Mouse (Mus musculus) lung, postnatal 25 days (tissue): ENCODE measurements around the gene Prkcb.
"Not testable (repeated sequence)": the region's sequence is repeated elsewhere in the genome, so short reads cannot be mapped to it uniquely, and the experiment has no call there.

Source experiments
- DNase-seq: peaks from one replicate; pipeline ENCODE4 v3.0.0; 2022; ENCODE audit warnings: low spot score

Gene Prkcb

GRCm38 (mm10) chr7:122288605-122289242 is at the start of gene Prkcb:
TSS of gene Prkcb (plus strand) at chr7:122288751.
- peak; percentile 45 for DNase-seq

DNA sequence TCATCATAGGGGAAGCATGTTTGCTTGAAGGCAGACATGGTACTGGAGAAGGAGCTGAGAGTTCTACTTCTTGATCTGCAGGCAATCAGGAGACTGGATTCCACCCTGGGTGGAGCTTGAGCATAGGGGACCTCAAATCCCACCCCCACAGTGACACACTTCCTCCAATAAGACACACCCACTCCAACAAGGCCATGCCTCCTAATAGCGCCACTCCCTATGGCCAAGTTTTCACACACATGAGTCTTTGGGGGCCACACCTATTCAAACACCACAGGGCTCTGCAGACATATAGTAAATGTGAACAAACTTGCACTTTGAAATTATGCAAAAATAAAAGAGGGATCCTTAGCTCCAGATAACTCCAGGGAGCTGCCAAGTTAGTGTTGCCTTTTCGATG is 49.6 kb upstream of the Prkcb start:
- no peak for DNase-seq

DNA sequence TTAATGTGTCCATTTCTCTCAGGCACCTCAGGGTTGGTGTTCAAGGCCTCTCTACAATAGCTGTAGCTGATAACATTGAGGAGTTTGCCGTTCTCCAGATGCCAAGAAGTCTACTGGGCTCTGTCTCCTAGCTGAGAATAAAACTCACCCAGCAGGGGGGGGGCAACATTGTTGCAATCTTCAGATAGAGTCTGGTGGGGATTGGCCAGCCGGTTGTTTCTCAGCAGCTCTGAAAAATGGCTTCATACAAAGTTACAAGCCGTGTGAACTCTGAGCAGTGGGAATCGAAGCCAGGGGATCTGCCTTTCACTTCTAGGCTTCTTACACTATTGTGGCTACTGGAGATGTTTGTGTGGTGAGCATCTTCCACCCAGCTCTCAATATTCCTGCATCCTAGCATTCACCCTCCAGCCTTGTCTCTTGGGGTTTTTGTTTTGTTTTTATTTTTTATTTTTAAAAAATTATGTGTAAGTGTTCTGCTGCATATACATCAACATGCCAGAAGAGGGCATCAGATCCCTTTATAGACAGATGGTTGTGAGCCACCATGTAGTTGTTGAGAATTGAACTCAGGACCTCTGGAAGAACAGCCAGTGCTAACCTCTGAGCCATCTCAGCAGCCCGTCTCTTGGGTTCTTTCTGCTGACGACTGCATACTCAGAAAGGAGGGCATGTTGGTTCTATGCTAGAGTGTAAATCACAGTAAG is 48.0 kb upstream of the Prkcb start:
- no peak for DNase-seq

DNA sequence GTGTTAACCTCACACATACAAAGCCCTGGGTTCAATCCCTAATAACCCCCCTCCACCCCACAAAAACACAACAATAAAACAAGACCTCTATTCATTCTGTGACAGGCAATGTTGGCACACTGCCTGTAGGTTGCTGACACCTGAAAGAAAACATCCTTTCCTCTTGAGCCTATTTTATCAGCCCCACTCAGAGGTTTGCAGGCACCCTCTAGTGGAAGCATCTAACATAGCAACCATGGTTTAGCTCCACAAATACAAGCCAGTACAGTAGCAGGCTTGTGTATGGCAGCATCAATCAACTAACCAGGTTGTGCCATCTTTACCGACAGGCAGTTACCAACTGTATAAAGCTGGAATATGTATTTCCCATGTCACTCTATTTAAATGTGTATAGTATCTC is 46.3 kb upstream of the Prkcb start:
- peak; percentile 26 for DNase-seq

- DNase-seq, result not testable (repeated sequence)
Observed at GRCm38 (mm10) chr7:122242744-122243143, 45.8 kb upstream of the Prkcb start.

- DNase-seq, result no peak
Observed at GRCm38 (mm10) chr7:122244166-122244565, 44.4 kb upstream of the Prkcb start.

DNA sequence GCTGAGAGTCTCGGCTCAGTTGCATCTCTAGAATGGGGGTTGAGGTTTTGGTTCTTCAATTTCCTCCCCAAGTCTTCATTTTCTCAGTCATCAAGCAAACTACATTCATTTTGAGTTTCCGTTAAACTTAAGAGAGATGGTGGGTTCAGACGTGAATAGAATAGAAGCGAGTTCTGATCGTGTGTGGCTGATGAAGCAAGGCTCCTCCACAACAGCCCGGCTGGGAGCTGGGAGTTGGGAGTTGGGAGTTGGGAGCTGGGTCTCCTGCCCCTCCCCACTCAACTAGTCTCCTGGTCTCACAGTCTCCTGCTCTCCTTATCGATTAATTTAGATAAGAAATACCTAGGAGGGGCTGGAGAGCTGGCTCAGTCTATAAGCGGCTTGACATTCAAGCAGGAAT is 44.0 kb upstream of the Prkcb start:
- DNase-seq, result no peak

DNA sequence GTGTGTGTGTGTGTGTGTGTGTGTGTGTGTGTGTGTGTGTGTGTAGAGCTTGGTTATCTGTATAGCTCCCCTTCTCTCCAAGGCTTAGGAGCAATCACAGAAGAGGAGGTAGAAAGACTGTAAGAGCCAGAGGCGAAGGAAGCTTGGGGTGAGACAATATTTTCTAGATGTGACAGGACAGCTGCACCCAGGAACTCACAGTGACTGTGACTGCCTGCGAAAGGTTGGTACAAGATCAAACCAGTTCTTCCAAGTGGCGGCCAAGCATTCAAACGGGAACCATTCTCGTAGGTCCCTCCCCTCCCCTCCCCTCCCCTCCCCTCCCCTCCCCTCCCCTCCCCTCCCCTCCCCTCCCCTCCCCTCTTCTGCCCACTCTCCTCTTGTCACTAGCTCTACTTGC is 42.6 kb upstream of the Prkcb start:
- DNase-seq, result no peak

DNA sequence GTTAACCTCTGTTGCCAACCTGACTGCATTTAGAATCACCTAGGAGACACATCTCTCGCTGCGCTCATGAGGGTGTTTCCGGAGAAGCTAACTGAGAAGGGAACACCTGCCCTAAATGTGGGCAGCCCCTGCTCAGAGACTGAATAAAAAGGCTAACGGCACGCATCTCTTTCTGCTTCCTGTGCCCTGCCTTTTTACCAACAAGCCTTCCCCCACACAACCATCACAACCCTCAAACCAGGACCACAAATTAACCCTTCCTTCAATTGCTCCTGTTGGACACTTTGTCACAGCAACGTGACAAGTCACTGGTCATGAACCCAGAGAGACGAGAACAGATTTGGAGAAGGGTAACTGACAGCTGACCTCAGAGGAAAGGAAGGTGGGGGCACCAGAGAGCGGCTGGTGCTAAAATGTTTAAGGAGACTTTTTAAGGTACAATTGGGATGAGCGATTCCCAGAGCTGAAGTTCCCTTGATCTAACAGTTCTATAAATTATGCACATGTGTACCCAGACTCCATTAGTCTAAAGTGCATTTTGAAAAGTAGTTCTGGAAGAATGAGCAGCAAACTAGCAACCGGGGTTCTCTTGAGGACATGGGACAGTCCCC is 41.2 kb upstream of the Prkcb start:
- no peak for DNase-seq

- DNase-seq, result no peak
Observed at GRCm38 (mm10) chr7:122249321-122249821, 39.2 kb upstream of the Prkcb start.

- peak; percentile 65 for DNase-seq
Observed at GRCm38 (mm10) chr7:122251197-122252011, 37.1 kb upstream of the Prkcb start.

- DNase-seq, result no peak
Observed at GRCm38 (mm10) chr7:122256722-122257121, 31.8 kb upstream of the Prkcb start.

DNA sequence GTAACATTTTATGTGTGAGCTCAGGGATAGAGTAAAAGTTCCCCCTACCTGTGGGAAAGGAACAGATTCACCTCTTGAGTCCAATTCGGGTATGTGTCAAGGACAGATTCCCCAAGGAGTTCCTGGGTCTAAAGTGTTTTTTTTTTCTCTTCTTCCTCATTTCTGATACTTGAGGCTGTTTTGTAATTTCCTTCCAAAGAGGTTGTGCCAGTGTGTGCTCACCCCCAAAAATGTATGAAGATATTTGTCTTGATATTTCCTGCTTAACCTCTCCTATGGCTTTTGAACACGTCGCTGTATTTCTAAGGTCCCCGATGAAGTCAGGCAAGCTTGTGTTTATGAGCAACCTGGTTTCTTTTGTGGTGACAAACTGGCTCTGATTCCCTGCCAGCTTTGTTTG is 30.0 kb upstream of the Prkcb start:
- no peak for DNase-seq

DNA sequence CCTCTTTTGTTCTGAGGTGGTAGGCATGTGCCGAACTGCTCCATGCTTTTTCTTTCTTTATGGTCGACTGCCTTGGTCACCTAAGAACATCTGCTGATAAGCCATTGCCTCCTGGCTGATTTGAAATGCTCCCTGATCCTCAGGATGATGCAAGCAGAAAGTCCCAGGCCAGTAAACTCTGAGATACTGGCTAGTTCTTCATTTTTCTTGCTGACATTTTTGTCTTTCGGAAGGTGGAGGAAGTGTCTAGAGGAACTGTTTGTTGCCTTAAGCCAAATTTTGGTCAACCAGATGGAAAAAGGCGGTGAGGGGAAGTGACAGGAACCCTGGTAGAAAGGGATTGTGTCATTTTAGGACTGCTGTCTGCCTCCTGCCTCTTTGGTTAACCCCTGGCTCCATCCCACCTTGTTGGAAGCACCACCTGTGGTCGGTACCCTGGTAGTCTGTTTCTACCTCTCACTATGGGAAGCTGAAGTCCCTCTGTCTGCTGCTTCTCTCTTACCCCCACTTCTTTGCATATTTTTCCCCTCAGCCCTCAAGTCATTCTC is 28.4 kb upstream of the Prkcb start:
- peak; percentile 24 for DNase-seq

DNA sequence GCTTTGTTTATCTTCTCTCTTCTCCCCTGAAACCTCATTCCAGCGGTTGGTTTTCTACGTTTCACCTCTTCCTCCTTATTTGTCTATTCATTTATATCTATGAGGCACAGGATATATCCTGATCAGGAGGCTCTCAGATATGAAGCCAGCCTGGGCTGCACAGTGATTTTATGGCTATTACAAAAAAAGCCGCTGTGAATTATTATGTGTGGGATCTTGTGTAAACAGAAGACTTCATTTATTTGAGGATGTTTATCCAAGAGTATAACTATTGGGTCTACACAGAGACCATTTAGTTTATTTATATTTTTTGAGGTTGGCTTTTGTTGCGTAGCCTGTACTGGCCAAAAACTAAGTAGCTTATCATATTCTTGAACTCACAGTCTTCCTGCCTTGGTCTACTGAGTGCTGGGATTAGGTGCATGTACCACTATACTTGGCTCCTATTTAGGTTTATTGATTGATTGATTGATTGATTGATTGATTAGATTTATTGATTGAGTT is 19.5 kb upstream of the Prkcb start:
- no peak for DNase-seq

DNA sequence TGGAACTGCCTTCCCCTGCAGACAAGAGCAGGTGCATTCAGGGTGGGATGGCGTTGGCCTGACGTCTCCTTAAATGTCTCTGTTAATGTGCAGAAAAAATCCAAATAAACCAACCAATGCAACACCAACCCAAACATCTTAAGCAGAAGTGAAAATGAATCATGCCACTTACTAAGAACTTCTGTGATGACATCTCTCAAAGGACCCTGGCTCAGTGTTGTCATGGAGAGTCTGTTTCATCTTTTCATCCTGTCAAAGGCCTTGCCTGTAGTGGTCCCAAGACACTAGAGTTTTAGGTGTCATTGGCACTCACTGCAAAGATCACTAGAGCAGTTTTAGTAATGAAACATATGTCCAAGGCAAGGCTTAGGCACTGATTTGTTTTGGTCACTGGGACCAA is 16.2 kb upstream of the Prkcb start:
- no peak for DNase-seq

DNA sequence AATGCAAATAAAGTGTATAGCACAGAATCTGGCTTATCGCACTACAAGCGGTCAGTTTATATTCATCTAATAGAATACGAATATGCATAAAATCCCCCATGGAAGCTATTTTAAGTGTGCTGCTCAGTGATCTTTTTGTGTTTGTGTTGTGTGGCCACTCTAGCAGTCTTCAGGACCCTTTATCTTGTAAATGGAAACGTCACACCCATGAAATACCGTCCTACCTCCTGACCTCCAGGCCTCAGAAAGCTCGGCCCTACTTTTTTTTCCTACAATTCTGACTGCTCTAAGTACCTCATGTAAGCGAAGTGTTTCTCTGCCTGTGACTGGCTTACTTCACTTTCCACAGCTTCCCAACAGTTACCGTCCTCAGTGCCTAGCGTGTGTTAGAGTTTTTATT is 9.0 kb upstream of the Prkcb start:
- no peak for DNase-seq

- no peak for DNase-seq
Observed at GRCm38 (mm10) chr7:122280334-122280733, 8.2 kb upstream of the Prkcb start.

- DNase-seq, result no peak
Observed at GRCm38 (mm10) chr7:122282584-122282983, 6.0 kb upstream of the Prkcb start.

DNA sequence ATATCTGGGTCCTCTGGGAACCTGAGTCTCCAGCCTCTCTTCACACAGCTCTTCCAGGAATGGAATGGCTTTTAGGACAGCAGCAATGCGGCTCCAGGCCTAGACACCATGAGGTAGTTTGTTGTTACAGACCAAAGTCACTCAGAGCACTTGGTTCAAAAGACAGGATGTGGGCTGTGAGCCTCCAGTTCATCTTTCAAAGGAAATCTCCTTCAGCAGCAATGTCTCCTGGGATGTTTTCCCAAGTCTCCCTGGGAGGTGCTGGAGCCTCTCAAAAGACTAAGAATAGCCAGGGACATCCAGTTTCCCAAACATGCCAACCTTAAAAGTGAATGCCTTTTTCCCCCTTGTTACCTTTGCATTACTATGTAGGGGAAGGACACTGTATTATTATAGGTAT is 1.3 kb upstream of the Prkcb start:
- DNase-seq, result no peak

- DNase-seq, result no peak
Observed at GRCm38 (mm10) chr7:122289243-122290111, 926 bp downstream of the Prkcb start.
